Mouse (Mus musculus): ENCODE results near the gene B9d2.
A peak's percentile ranks its signal among the peaks of the same experiment; 100 is the strongest.

B9d2 gene

GRCm38 (mm10) chr7:25680514-25681258 lies at the start of gene B9d2:
B9d2 (plus strand) TSS chr7:25680780.
- DNase-seq (ENCODE audit: low read depth): peak; percentile 98

GRCm38 (mm10) chr7:25632679-25633078 lies 47.9 kb upstream of the B9d2 start:
- DNase-seq (ENCODE audit: low read depth): no peak

- DNase-seq (ENCODE audit: low read depth): peak; percentile 39
Measured at GRCm38 (mm10) chr7:25636373-25636772, 44.2 kb upstream of the B9d2 start.

GRCm38 (mm10) chr7:25637099-25637498 lies 43.5 kb upstream of the B9d2 start:
- DNase-seq (ENCODE audit: low read depth): no peak

- no peak for DNase-seq (ENCODE audit: low read depth)
Measured at GRCm38 (mm10) chr7:25639754-25640153, 40.8 kb upstream of the B9d2 start.

- no peak for DNase-seq (ENCODE audit: low read depth)
Measured at GRCm38 (mm10) chr7:25644136-25644535, 36.4 kb upstream of the B9d2 start.

GRCm38 (mm10) chr7:25644631-25645030 lies 35.9 kb upstream of the B9d2 start:
- no peak for DNase-seq (ENCODE audit: low read depth)

GRCm38 (mm10) chr7:25645074-25645473 lies 35.5 kb upstream of the B9d2 start:
- DNase-seq (ENCODE audit: low read depth): no peak

- DNase-seq (ENCODE audit: low read depth): peak; percentile 54
Measured at GRCm38 (mm10) chr7:25647574-25648123, 32.9 kb upstream of the B9d2 start.

- DNase-seq (ENCODE audit: low read depth): no peak
Measured at GRCm38 (mm10) chr7:25649839-25650238, 30.7 kb upstream of the B9d2 start.

GRCm38 (mm10) chr7:25651281-25651680 lies 29.3 kb upstream of the B9d2 start:
- peak; percentile 29 for DNase-seq (ENCODE audit: low read depth)

GRCm38 (mm10) chr7:25652244-25652759 lies 28.3 kb upstream of the B9d2 start:
- DNase-seq (ENCODE audit: low read depth): no peak

- DNase-seq (ENCODE audit: low read depth): no peak
Measured at GRCm38 (mm10) chr7:25655601-25656428, 24.8 kb upstream of the B9d2 start.

GRCm38 (mm10) chr7:25657785-25658184 lies 22.8 kb upstream of the B9d2 start:
- DNase-seq (ENCODE audit: low read depth): no peak

- peak; percentile 99 for DNase-seq (ENCODE audit: low read depth)
Measured at GRCm38 (mm10) chr7:25658657-25659472, 21.7 kb upstream of the B9d2 start, which contains the start of the genes Bckdha and Exosc5. Bckdha (minus strand) TSS chr7:25658981. Exosc5 (plus strand) TSS chr7:25659164.

GRCm38 (mm10) chr7:25666381-25666780 lies 14.2 kb upstream of the B9d2 start:
- no peak for DNase-seq (ENCODE audit: low read depth)

GRCm38 (mm10) chr7:25669158-25669557 lies 11.4 kb upstream of the B9d2 start:
- DNase-seq (ENCODE audit: low read depth): no peak

- DNase-seq (ENCODE audit: low read depth): no peak
Measured at GRCm38 (mm10) chr7:25669631-25670030, 10.9 kb upstream of the B9d2 start.

GRCm38 (mm10) chr7:25670096-25670495 lies 10.5 kb upstream of the B9d2 start:
- no peak for DNase-seq (ENCODE audit: low read depth)

GRCm38 (mm10) chr7:25671686-25672085 lies 8.9 kb upstream of the B9d2 start:
- no peak for DNase-seq (ENCODE audit: low read depth)

GRCm38 (mm10) chr7:25672442-25672841 lies 8.1 kb upstream of the B9d2 start:
- DNase-seq (ENCODE audit: low read depth): no peak

GRCm38 (mm10) chr7:25674297-25674696 lies 6.3 kb upstream of the B9d2 start:
- peak; percentile 41 for DNase-seq (ENCODE audit: low read depth)
